Mouse (Mus musculus): ENCODE results near the gene Nid2. TPM values are rescaled to one million over a fixed set of nuclear protein-coding genes. Genes with fewer than 3 reads are reported as not detected.

Gene Nid2
- polyA plus RNA-seq, 1 experiment: 5.9 TPM

- no peaks in the 10 kb centered on the region for H3K36me3 ChIP-seq (ENCODE audit: control insufficient read depth, insufficient read depth, low read length)
- no peaks in the 10 kb centered on the region for H3K27me3 ChIP-seq (ENCODE audit: control insufficient read depth, insufficient read depth, low read length)
- TF ChIP-seq POLR2A (IDR thresholded peaks at IDR 0.05; ENCODE audit: low read depth, low read length) (no peak), CTCF (IDR thresholded peaks at IDR 0.05; ENCODE audit: extremely low read depth, insufficient read depth, insufficient read length, insufficient replicate concordance) (no peak)
- DNase-seq (ENCODE audit: low read depth in 1 of 2, low spot score in 2 of 2): no peak
- no peak overlapping the region for H3K27ac ChIP-seq (ENCODE audit: insufficient read depth, low read length)
- no peak overlapping the region for H3K4me3 ChIP-seq (ENCODE audit: extremely low read depth, insufficient read depth, insufficient read length)
- 78% methylated on average over 2 of the region's 2 CpGs for WGBS
- no peaks in the 10 kb centered on the region for H3K4me1 ChIP-seq (ENCODE audit: control insufficient read depth, insufficient read depth, insufficient read length)
These were observed 19.0 kb upstream of the Nid2 start for GRCm38 (mm10) chr14:19732097-19732496.

GRCm38 (mm10) chr14:19733490-19734282 lies 17.4 kb upstream of the Nid2 start:
- no peak for TF ChIP-seq POLR2A (IDR thresholded peaks at IDR 0.05; ENCODE audit: low read depth, low read length)
- Histone ChIP-seq H3K36me3 (ENCODE audit: control insufficient read depth, insufficient read depth, low read length) (no peaks in the 10 kb centered on the region), H3K27ac (ENCODE audit: insufficient read depth, low read length) (no peak overlapping the region), H3K4me3 (ENCODE audit: extremely low read depth, insufficient read depth, insufficient read length) (no peak overlapping the region), H3K27me3 (ENCODE audit: control insufficient read depth, insufficient read depth, low read length) (no peaks in the 10 kb centered on the region), H3K4me1 (ENCODE audit: control insufficient read depth, insufficient read depth, insufficient read length) (no peaks in the 10 kb centered on the region)
- WGBS: 24% methylated on average over 4 of the region's 4 CpGs
- DNase-seq (ENCODE audit: low read depth in 1 of 2, low spot score in 2 of 2): no peak

GRCm38 (mm10) chr14:19735303-19735702 lies 15.8 kb upstream of the Nid2 start:
- Histone ChIP-seq H3K36me3 (ENCODE audit: control insufficient read depth, insufficient read depth, low read length) (no peaks in the 10 kb centered on the region), H3K27ac (ENCODE audit: insufficient read depth, low read length) (no peak overlapping the region), H3K27me3 (ENCODE audit: control insufficient read depth, insufficient read depth, low read length) (no peaks in the 10 kb centered on the region), H3K4me1 (ENCODE audit: control insufficient read depth, insufficient read depth, insufficient read length) (no peaks in the 10 kb centered on the region), H3K4me3 (ENCODE audit: extremely low read depth, insufficient read depth, insufficient read length) (no peak overlapping the region)
- no peak for DNase-seq (ENCODE audit: low read depth in 1 of 2, low spot score in 2 of 2)
- TF ChIP-seq POLR2A (IDR thresholded peaks at IDR 0.05; ENCODE audit: low read depth, low read length): no peak
- no peak for TF ChIP-seq CTCF (IDR thresholded peaks at IDR 0.05; ENCODE audit: extremely low read depth, insufficient read depth, insufficient read length, insufficient replicate concordance)
- WGBS: 64% methylated on average over 6 of the region's 6 CpGs

DNA sequence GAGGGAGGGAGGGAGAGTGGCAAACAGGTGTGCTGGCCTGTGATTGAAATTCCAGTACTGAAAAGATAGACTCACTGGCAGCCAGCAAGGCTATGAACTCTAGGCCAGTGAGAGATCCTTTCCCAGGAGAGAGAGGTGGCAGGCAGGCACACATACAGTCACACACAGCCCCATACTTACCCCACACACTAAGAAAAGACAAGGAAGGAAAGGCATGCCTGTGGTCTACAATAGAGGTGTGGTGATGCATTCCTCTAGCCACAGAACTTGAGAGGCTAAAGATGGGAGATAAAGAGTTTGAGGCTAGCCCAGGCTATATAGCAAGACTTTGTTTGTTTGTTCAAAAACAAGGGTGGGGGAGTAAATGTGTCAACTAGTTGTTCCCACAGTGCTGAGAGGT lies 13.5 kb upstream of the Nid2 start:
- Histone ChIP-seq H3K27me3 (ENCODE audit: control insufficient read depth, insufficient read depth, low read length) (no peaks in the 10 kb centered on the region), H3K4me1 (ENCODE audit: control insufficient read depth, insufficient read depth, insufficient read length) (no peaks in the 10 kb centered on the region), H3K36me3 (ENCODE audit: control insufficient read depth, insufficient read depth, low read length) (no peaks in the 10 kb centered on the region), H3K4me3 (ENCODE audit: extremely low read depth, insufficient read depth, insufficient read length) (no peak overlapping the region), H3K27ac (ENCODE audit: insufficient read depth, low read length) (no peak overlapping the region)
- TF ChIP-seq CTCF (IDR thresholded peaks at IDR 0.05; ENCODE audit: extremely low read depth, insufficient read depth, insufficient read length, insufficient replicate concordance) (no peak), POLR2A (IDR thresholded peaks at IDR 0.05; ENCODE audit: low read depth, low read length) (no peak)
- DNase-seq (ENCODE audit: low read depth in 1 of 2, low spot score in 2 of 2): no peak

- Histone ChIP-seq H3K36me3 (ENCODE audit: control insufficient read depth, insufficient read depth, low read length) (no peaks in the 10 kb centered on the region), H3K4me1 (ENCODE audit: control insufficient read depth, insufficient read depth, insufficient read length) (no peaks in the 10 kb centered on the region), H3K27me3 (ENCODE audit: control insufficient read depth, insufficient read depth, low read length) (no peaks in the 10 kb centered on the region), H3K4me3 (ENCODE audit: extremely low read depth, insufficient read depth, insufficient read length) (no peak overlapping the region), H3K27ac (ENCODE audit: insufficient read depth, low read length) (no peak overlapping the region)
- TF ChIP-seq POLR2A (IDR thresholded peaks at IDR 0.05; ENCODE audit: low read depth, low read length) (no peak), CTCF (IDR thresholded peaks at IDR 0.05; ENCODE audit: extremely low read depth, insufficient read depth, insufficient read length, insufficient replicate concordance) (no peak)
- DNase-seq (ENCODE audit: low read depth in 1 of 2, low spot score in 2 of 2): no peak
- WGBS: 63% methylated on average over 5 of the region's 5 CpGs
These were observed 12.8 kb upstream of the Nid2 start for GRCm38 (mm10) chr14:19738094-19738843.

GRCm38 (mm10) chr14:19739416-19740146 lies 11.5 kb upstream of the Nid2 start:
- DNase-seq (ENCODE audit: low read depth in 1 of 2, low spot score in 2 of 2): no peak
- TF ChIP-seq CTCF (IDR thresholded peaks at IDR 0.05; ENCODE audit: extremely low read depth, insufficient read depth, insufficient read length, insufficient replicate concordance) (no peak), POLR2A (IDR thresholded peaks at IDR 0.05; ENCODE audit: low read depth, low read length) (no peak)
- no peak overlapping the region for H3K4me3 ChIP-seq (ENCODE audit: extremely low read depth, insufficient read depth, insufficient read length)
- H3K36me3 ChIP-seq (ENCODE audit: control insufficient read depth, insufficient read depth, low read length): no peaks in the 10 kb centered on the region
- no peak overlapping the region for H3K27ac ChIP-seq (ENCODE audit: insufficient read depth, low read length)
- no peaks in the 10 kb centered on the region for H3K4me1 ChIP-seq (ENCODE audit: control insufficient read depth, insufficient read depth, insufficient read length)
- H3K27me3 ChIP-seq (ENCODE audit: control insufficient read depth, insufficient read depth, low read length): no peaks in the 10 kb centered on the region
- WGBS: 87% methylated on average over 9 of the region's 9 CpGs

All from spleen, adult 2 months (tissue).